Mouse (Mus musculus): ENCODE data around the gene Dlec1. TPM values are rescaled to one million over a fixed set of nuclear protein-coding genes. Genes with fewer than 3 reads are reported as not detected.

Dlec1 gene
- polyA plus RNA-seq, 1 experiment from 2014 or later = 1.8 TPM

DNA sequence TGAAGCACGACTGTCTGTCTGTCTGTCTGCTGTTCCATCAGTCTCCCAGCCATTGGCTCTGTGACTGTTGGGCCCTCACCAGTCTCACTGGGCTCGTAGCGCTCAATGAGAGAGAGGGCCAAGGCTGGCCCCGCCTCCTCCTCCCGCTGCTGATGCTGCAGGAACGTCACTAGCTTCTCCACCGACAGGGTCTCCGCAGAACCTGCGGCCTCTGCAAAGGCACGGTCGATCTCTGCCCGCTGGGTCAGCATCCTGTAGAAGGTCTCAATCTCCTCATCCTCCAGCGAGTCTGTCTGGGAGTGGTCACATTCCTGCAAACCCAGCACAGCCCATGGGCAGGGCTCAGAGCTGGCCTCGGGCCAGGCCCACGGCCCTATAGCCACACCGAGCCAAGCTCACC, 26.6 kb upstream of the Dlec1 start:
- no peaks in the 10 kb centered on the region for H3K27me3 ChIP-seq (ENCODE audit: insufficient read depth, poor library complexity, severe bottlenecking)
- 75% methylated on average over 16 of the region's 16 CpGs for WGBS
- H3K36me3 ChIP-seq = peaks cover 89% of the 10 kb centered on the region

DNA sequence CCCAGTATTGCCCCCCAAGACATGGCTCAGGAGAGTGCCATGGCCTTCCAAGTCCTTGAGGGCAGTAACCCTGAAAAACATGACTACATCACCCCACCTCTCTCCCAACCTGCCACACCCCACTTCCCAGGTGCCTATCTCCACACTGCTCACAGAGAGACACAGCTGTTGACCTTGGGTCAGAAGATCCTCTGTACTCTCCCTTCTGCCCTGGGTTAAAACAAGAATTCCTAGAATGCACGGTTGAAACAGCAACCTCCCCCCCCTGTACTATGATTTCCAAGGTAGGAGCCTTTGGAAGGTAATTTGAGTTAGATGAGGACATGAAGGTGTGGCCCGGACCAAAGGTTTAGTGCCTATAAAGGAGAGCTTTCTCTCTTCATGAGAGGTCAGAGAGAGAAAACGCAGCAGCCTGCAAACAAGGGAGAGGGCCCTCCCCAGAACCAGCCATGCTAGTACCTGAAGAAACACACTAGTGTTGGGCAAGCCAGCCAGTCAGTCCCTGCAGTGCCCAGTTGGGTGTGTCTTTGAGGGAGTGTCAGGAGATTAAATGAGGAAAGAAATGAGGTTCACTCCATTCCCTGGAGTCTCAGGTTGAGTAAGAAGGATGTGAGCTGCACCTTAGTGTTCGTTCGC, 22.1 kb upstream of the Dlec1 start:
- Histone ChIP-seq H3K9me3 (no peaks in the 10 kb centered on the region), H3K4me3 (no peak overlapping the region), H3K36me3 (peaks cover 67% of the 10 kb centered on the region), H3K27ac (peak overlapping the region; percentile 81; the same call in 1 of the 2 replicates), H3K27me3 (ENCODE audit: insufficient read depth, poor library complexity, severe bottlenecking) (no peaks in the 10 kb centered on the region), H3K4me1 (replicated peaks) (peaks cover 40% of the 10 kb centered on the region)
- WGBS = 87% methylated on average over 5 of the region's 5 CpGs
- no peak for DNase-seq (ENCODE audit: low spot score)

More for the DNA sequence above, 26.6 kb upstream of the Dlec1 start:
- Histone ChIP-seq H3K4me3 (no peak overlapping the region), H3K9me3 (no peaks in the 10 kb centered on the region), H3K4me1 (replicated peaks) (peaks cover 7% of the 10 kb centered on the region; the same call in 1 of the 2 replicates), H3K27ac (no peak overlapping the region)
- DNase-seq (ENCODE audit: low spot score) = no peak

DNA sequence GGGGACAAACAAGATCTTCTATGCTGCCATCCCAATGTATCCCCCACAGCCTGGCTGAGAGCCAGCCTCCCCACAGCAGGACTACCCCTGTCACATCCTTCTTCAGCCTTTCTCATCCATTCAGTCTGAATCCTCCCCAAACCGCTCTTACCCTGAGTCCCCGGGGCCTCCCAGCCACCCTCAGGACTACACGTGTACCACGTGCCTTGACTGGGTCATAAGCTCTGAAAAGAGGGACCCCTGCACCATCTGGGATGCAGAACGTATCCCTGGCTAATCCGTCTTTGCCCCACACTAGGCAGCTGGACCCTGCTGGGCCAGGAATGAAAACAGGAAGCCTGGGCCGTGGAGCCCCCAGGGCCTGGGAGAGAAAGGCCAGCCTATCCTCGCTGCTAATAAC, 20.2 kb upstream of the Dlec1 start:
- no peaks in the 10 kb centered on the region for H3K9me3 ChIP-seq
- no peak overlapping the region for H3K4me3 ChIP-seq
- H3K27me3 ChIP-seq (ENCODE audit: insufficient read depth, poor library complexity, severe bottlenecking) = no peaks in the 10 kb centered on the region
- peak overlapping the region; percentile 81 for H3K27ac ChIP-seq
- WGBS = 10% methylated on average over 8 of the region's 8 CpGs
- DNase-seq (ENCODE audit: low spot score) = peak; percentile 65
- peaks cover 52% of the 10 kb centered on the region for H3K4me1 ChIP-seq (replicated peaks)
- H3K36me3 ChIP-seq = peaks cover 48% of the 10 kb centered on the region

DNA sequence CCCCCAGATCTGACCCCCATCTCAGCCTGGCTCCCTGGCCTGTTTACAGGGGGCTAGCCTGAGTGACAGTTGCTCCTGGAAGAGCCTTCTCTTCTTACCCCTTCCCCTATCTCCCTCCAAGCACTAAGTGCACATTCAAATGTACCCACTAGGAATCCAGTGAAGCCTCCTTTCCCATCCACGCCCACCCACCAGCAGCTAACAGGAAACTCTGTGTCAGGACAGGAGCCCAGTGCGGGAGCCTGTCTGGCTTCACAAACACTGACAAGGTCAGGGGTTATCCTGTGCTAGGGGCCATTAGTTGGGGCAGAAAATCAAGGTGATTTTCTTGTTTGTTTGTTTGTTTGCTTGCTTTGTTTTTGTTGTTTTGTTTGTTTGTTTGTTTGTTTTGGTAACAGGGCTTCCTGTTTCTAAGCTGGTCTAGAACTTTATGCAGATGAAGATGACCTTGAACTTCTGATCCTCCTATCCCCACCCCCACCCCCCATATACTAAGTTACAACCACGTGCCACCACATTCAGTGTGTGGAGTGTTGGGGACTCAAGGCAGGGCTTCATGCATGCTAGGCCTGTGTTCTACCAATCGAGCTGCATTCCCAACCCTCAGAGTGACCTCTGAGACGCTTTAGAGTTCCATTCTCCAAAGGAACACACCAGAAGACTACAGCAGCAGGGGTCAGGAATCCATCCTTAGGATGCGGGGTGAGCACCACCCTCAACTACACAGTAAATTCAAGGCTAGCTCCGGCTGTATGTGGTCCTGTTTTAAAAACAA, 19.4 kb upstream of the Dlec1 start:
- no peak overlapping the region for H3K4me3 ChIP-seq
- 70% methylated on average over 7 of the region's 7 CpGs for WGBS
- peaks cover 60% of the 10 kb centered on the region for H3K4me1 ChIP-seq (replicated peaks)
- DNase-seq (ENCODE audit: low spot score) = no peak
- H3K27ac ChIP-seq = peak overlapping the region; percentile 81
- H3K9me3 ChIP-seq = no peaks in the 10 kb centered on the region
- H3K36me3 ChIP-seq = peaks cover 45% of the 10 kb centered on the region
- peaks cover 7% of the 10 kb centered on the region for H3K27me3 ChIP-seq (ENCODE audit: insufficient read depth, poor library complexity, severe bottlenecking)

DNA sequence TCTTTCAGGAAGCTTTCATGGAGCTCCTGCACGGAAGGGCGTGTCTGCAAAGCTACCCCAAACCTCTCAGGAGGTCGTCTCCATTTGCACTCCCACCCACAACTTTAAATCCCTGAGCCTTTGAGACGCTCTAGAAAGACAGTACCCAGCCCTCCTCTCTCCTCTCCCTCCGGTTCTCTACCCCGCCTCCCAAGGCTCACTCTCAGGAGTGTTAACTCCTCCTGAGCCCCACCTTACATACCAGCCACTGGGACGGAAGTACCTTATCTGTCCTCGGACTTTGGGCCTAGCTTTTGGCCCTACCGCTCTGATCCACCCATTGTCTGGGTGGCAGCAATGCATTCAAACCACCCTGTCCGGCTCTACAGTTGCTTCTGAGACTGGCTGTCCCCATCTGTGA, 18.3 kb upstream of the Dlec1 start:
- no peak overlapping the region for H3K27ac ChIP-seq
- peaks cover 10% of the 10 kb centered on the region for H3K27me3 ChIP-seq (ENCODE audit: insufficient read depth, poor library complexity, severe bottlenecking)
- no peak overlapping the region for H3K4me3 ChIP-seq
- WGBS = 84% methylated on average over 10 of the region's 10 CpGs
- no peak for DNase-seq (ENCODE audit: low spot score)
- H3K9me3 ChIP-seq = no peaks in the 10 kb centered on the region
- peaks cover 70% of the 10 kb centered on the region for H3K4me1 ChIP-seq (replicated peaks)
- H3K36me3 ChIP-seq = peaks cover 33% of the 10 kb centered on the region

DNA sequence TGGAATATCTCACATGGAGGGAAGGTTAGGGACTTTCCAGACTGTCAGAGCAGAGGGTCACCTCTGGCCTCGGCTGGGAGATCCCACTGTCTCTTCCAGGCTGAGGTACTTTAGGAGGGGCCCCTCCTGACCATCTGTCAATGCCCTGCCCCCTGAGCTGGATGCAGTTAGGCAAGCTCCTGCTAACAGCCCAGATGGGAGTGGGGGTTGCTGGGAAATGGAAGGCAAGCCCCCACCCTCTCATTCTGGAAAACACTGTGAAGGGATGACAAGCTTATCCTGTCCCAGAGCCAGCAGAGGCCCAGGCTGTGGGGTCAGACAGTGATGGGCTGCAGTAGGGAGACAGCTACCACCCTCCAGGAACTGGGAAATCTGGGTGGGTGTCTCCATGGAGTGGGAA, 15.8 kb upstream of the Dlec1 start:
- Histone ChIP-seq H3K36me3 (peaks cover 12% of the 10 kb centered on the region; the same call in 1 of the 2 replicates), H3K27ac (peak overlapping the region; percentile 42; the same call in 1 of the 2 replicates), H3K4me1 (replicated peaks) (peaks cover 80% of the 10 kb centered on the region), H3K9me3 (no peaks in the 10 kb centered on the region), H3K4me3 (no peak overlapping the region), H3K27me3 (ENCODE audit: insufficient read depth, poor library complexity, severe bottlenecking) (peaks cover 25% of the 10 kb centered on the region)
- 52% methylated on average over 1 of the region's 1 CpGs for WGBS
- DNase-seq (ENCODE audit: low spot score) = no peak

DNA sequence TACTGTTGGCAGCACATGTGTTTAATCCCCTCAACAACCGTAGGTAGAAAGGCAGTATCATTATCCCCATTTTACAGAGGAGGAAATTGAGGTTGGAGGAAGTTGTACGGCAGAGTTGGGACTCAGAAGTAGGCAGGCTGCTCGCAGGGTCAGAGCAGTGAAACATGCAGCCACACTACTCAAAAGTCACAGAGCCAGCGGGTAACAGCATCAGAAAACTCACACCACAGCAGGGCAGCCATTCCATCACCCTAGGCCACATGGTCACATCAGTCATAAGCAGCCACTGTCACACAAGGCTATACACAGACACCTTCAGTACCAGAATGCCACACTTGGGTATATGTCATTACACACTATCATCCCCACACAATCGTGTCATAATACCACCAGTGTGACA, 15.0 kb upstream of the Dlec1 start:
- H3K4me1 ChIP-seq (replicated peaks) = peaks cover 80% of the 10 kb centered on the region
- H3K9me3 ChIP-seq = no peaks in the 10 kb centered on the region
- 89% methylated on average over 5 of the region's 5 CpGs for WGBS
- H3K27ac ChIP-seq = no peak overlapping the region
- peaks cover 33% of the 10 kb centered on the region for H3K27me3 ChIP-seq (ENCODE audit: insufficient read depth, poor library complexity, severe bottlenecking)
- H3K4me3 ChIP-seq = peak overlapping the region; percentile 50; the same call in 1 of the 2 replicates
- peaks cover 12% of the 10 kb centered on the region; the same call in 1 of the 2 replicates for H3K36me3 ChIP-seq
- DNase-seq (ENCODE audit: low spot score) = no peak

DNA sequence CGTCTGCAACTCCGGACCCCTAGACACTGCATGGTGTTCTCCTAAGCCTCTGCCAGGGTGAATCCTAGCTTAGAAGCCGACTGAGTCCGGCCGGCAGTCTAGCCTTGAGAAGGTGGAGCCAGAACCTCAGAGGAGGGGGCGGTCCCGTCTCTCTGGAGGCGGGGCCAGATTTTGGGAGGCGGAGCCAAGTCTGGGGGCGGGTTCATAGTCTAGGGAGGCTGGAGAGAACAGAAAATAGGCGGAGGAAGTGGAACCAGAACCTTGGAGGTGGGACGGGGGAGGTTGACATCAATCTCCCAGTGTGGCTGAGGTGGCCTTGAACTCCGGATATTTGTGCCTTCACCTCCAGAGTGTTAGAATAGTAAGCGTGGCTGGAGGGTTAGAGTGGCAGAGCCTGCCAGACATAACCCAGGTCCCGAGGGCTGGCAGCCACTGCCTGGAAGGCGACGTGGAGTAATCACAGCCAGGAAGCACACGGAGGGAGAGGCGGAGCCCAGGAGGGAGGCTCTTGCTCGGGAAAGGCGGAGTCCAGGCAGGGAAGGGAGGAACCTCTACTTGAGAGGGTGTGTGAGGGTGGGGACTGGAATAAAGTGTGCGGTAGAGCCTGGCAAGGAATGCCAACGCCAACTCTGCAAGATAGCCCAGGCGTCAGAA, 14.0 kb upstream of the Dlec1 start:
- H3K36me3 ChIP-seq = peaks cover 12% of the 10 kb centered on the region; the same call in 1 of the 2 replicates
- DNase-seq (ENCODE audit: low spot score) = peak; percentile 89
- H3K4me3 ChIP-seq = peak overlapping the region; percentile 50
- H3K27ac ChIP-seq = peak overlapping the region; percentile 67
- no peaks in the 10 kb centered on the region for H3K9me3 ChIP-seq
- H3K4me1 ChIP-seq (replicated peaks) = peaks cover 82% of the 10 kb centered on the region
- peaks cover 43% of the 10 kb centered on the region for H3K27me3 ChIP-seq (ENCODE audit: insufficient read depth, poor library complexity, severe bottlenecking)
- WGBS = 2% methylated on average over 24 of the region's 24 CpGs

DNA sequence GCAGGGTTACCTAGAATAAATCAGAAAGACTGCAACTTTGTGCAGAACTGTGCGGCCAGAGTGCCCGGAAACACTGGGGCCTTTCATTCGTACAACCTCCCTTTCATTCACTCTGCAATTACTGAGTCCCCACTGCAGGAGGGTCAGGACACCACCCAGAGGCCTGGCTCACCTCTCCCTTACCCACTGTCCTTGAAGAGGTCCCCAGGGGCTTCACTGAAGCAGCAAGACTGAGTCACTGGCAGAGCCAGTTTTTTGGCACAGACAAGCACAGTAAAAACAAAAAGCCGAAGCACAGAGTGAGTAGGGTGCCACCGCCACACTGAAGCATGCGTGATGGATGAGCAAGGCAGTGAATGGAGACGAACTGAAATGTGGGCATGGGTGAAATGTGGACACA, 12.8 kb upstream of the Dlec1 start:
- DNase-seq (ENCODE audit: low spot score) = no peak
- Histone ChIP-seq H3K9me3 (no peaks in the 10 kb centered on the region), H3K4me3 (no peak overlapping the region), H3K27ac (peak overlapping the region; percentile 13; the same call in 1 of the 2 replicates), H3K4me1 (replicated peaks) (peaks cover 92% of the 10 kb centered on the region), H3K27me3 (ENCODE audit: insufficient read depth, poor library complexity, severe bottlenecking) (peaks cover 55% of the 10 kb centered on the region), H3K36me3 (peaks cover 2% of the 10 kb centered on the region; the same call in 1 of the 2 replicates)
- WGBS = 61% methylated on average over 7 of the region's 7 CpGs

DNA sequence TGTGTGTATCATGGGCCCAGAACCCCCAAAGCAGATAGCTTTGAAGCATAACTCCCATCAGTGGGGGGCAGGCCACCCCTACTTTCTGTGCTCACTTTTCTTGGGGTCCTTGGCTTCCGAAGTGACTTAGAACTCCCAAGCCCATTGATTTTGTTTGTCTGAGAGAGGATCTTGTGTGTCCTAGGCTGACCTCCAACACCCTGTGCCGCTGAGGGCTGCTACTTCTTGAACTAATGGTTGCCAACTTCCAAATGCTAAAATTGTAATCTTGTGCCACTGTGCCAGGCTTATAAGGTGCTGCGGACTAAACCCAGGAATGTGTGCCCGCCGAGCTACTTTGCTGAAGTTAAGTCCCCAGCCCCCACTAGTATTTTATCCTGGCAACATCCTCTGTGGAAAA, 11.8 kb upstream of the Dlec1 start:
- DNase-seq (ENCODE audit: low spot score) = no peak
- WGBS = 92% methylated on average over 5 of the region's 5 CpGs
- H3K27ac ChIP-seq = no peak overlapping the region
- peaks cover 65% of the 10 kb centered on the region for H3K27me3 ChIP-seq (ENCODE audit: insufficient read depth, poor library complexity, severe bottlenecking)
- no peak overlapping the region for H3K4me3 ChIP-seq
- no peaks in the 10 kb centered on the region for H3K36me3 ChIP-seq
- no peaks in the 10 kb centered on the region for H3K9me3 ChIP-seq
- H3K4me1 ChIP-seq (replicated peaks) = peaks cover 91% of the 10 kb centered on the region

DNA sequence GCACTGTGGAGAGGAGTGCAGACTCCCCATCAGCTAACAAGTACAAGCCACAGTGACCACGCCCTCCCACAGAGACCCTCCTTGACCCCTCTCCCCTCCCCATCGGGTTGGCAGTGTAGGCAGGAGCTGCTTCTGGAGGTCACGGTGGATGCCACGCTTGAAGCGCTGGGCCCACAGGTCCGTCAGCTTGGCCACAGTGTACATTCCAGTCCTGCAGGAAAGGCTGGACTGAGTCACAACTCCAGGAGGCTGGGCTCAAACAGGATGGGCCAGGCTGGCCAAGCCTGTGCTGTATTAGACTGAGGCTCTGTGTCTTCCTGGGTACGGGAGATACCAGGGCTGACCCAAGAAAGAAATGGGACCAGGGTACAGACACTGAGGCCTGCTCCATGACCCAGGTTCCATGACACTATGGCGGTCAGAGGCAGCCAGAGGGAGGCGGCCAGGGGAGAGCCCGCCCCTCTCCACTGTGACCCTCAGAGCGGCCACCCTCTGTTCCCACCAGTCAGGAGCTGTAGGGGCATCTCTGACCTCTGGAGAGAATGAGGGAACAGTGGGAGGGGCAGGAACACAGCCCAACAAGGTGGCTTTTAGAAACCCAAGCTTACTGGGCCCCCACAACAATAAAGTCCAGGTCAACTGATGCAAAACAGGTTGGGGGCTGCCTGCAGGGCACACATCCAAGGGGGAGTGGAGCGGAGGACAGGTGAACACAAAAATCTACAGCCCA, 10.5 kb upstream of the Dlec1 start:
- H3K4me1 ChIP-seq (replicated peaks) = peaks cover 88% of the 10 kb centered on the region
- H3K27me3 ChIP-seq (ENCODE audit: insufficient read depth, poor library complexity, severe bottlenecking) = peaks cover 78% of the 10 kb centered on the region

More for the DNA sequence above, 10.5 kb upstream of the Dlec1 start:
- no peaks in the 10 kb centered on the region for H3K36me3 ChIP-seq
- peak overlapping the region; percentile 66 for H3K4me3 ChIP-seq
- whole genome bisulfite sequencing = 55% methylated on average over 12 of the region's 12 CpGs
- peak overlapping the region; percentile 82; the same call in 1 of the 2 replicates for H3K27ac ChIP-seq
- H3K9me3 ChIP-seq = no peaks in the 10 kb centered on the region
- no peak for DNase-seq (ENCODE audit: low spot score)
